Comparison of ENCODE assay signal across 7 mouse cellular contexts in the genomic region with DNA sequence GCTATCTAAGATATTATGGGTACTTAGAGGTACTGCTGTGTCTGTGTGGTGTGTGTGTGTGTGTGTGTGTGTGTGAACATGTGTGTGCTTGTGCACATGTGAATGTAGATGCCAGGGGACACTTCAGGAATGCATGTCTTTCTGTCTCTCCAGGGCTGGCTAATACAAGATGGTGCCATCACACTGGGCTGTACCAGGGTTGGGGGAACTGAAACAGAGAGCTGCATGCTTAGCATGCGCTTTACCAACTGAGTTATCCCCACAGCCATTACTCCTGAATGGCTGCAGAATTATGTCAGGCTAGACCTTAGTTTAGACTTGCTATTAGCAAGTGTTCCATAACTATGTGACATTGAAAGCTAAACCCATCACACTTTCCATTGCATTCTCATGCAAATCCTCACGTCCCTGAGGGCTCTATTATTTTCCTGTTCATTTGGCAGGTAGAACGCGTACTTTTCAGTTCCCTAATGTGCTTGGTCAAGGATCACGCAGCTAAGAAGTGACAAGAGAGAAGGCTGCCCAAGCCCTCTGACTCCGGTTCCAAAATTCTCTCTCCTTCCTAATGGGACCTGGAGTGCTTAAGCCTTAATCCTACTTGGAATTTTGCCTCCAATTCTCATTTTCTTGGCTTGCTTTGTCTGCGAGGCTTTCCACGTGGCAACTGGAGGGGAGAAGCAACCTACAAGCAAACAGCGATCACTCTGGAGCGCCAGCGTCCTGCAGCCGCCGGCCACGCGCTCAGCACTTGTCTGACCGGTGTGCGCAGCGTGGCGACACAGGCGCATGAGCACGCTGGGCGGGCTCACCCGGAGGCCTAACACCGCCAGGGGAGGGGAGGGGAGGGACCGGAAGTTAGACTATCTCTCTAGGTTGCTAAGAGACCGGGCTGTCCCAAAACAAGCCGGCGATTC. TPM values are rescaled to one million over a fixed set of nuclear protein-coding genes. Genes with fewer than 3 reads are reported as not detected.
DNase-seq lines count a peak whose midpoint lies in the region; ATAC-seq lines count a peak whose summit lies in the region.

A gene (plus strand): TSS at position 776 of the 914 bp plus-strand sequence.

- H3K4me3 ChIP-seq in intestine, embryonic 15.5 days (replicated peaks), result peak within 1 kb of the TSS; percentile 39
- H3K4me3 ChIP-seq in midbrain, embryonic 10.5 days, result peak within 1 kb of the TSS; percentile 60

- peaks cover 6% of the 10 kb centered on the region for H3K4me1 ChIP-seq in intestine, embryonic 15.5 days (replicated peaks)
- H3K4me1 ChIP-seq in midbrain, embryonic 10.5 days, result peaks cover 18% of the 10 kb centered on the region

- H3K4me2 ChIP-seq in intestine, embryonic 15.5 days (replicated peaks), result peak within 1 kb of the TSS; percentile 85

- H3K9ac ChIP-seq in intestine, embryonic 15.5 days, result peak within 1 kb of the TSS; percentile 43

- H3K27ac ChIP-seq in intestine, embryonic 15.5 days, result peak within 1 kb of the TSS; percentile 79
- peak within 1 kb of the TSS; percentile 86 for H3K27ac ChIP-seq in midbrain, embryonic 10.5 days (replicated peaks)

- H3K27me3 ChIP-seq in intestine, embryonic 15.5 days (replicated peaks), result no peaks in the 10 kb centered on the region
- H3K27me3 ChIP-seq in midbrain, embryonic 10.5 days (ENCODE audit: low read depth, poor library complexity, severe bottlenecking), result peaks cover 8% of the 10 kb centered on the region; the same call in 1 of the 2 replicates

- intact Hi-C loops in gastrocnemius, postnatal 36 days (cut with DNase I), result no loop called here
- intact Hi-C loops in left cerebral cortex, postnatal 25 days (cut with DNase I), result no loop called here

- ATAC-seq in activated CD4-positive, CD25-positive, alpha-beta regulatory T cell, adult 4 months, result peak; percentile 91
- peak; percentile 99 for ATAC-seq in intestine, embryonic 15.5 days

- no peaks in the 10 kb centered on the region for H3K9me3 ChIP-seq in intestine, embryonic 15.5 days
- no peaks in the 10 kb centered on the region for H3K9me3 ChIP-seq in midbrain, embryonic 10.5 days (replicated peaks)

- DNase-seq in embryo, embryonic 11.5 days (ENCODE audit: low read depth, low spot score), result peak; percentile 90
- DNase-seq in gastrocnemius, postnatal 36 days, result peak; percentile 72 to 83
- DNase-seq in left cerebral cortex, postnatal 25 days (ENCODE audit: low spot score in 2 of 2), result peak; percentile 72 to 88
- peak; percentile 94 for DNase-seq in midbrain, embryonic 10.5 days (ENCODE audit: low spot score)
- peak; percentile 71 for DNase-seq in right cerebral cortex, postnatal 4 days

- 5% methylated on average over 28 of the region's 28 CpGs for WGBS in intestine, embryonic 15.5 days
- WGBS in midbrain, embryonic 10.5 days, result 3% methylated on average over 28 of the region's 28 CpGs

- no peaks in the 10 kb centered on the region for H3K36me3 ChIP-seq in intestine, embryonic 15.5 days
- H3K36me3 ChIP-seq in midbrain, embryonic 10.5 days, result no peaks in the 10 kb centered on the region

RNA-seq across cellular contexts. Expression of the gene that starts here (rescaled TPM):
- under 1 TPM in 1 of 2 experiments, not detected in 1; 0.15 TPM for polyA plus RNA-seq in activated CD4-positive, CD25-positive, alpha-beta regulatory T cell, adult 4 months (2017; shearing (Covaris generic))
- total RNA-seq in gastrocnemius, postnatal 36 days (2021), result under 1 TPM; 0.10 to 0.54 TPM
- polyA plus RNA-seq in intestine, embryonic 15.5 days (2015; fragmentation: Nextera tagmentation; extraction: Ambion mirVana), result 0.19 and 0.20 TPM in 2 replicates
- total RNA-seq in left cerebral cortex, postnatal 25 days (2021), result 1 to 10 TPM in 1 of 2 experiments, under 1 TPM in 1; 0.55 to 1.3 TPM
- 1.9 and 2.3 TPM in 2 replicates for polyA plus RNA-seq in midbrain, embryonic 10.5 days (2016; fragmentation: Nextera tagmentation; extraction: Ambion mirVana)

Comparison
In these comparisons a context has a peak if more than half of its experiments do, and no peak if none do; other contexts are left out.
1. Peak in every context shown above with its lines: DNase-seq, ATAC-seq, H3K4me3 ChIP-seq and H3K27ac ChIP-seq.
2. Peak in ATAC-seq in activated CD4-positive, CD25-positive, alpha-beta regulatory T cell, adult 4 months; RNA of the gene not detected or under 1 TPM.
3. Peak in DNase-seq in gastrocnemius, postnatal 36 days; RNA of the gene not detected or under 1 TPM.
4. Peak in ATAC-seq, H3K4me3 ChIP-seq, H3K27ac ChIP-seq, H3K9ac ChIP-seq and H3K4me2 ChIP-seq in intestine, embryonic 15.5 days; RNA of the gene not detected or under 1 TPM.